Mouse (Mus musculus) lung, postnatal 0 days (tissue): ENCODE measurements around the gene Adam19.

ENCODE experiments used
- CTCF ChIP-seq: IDR thresholded peaks from 2 replicates; pipeline ENCODE4 v1.5.1; 2016; ENCODE audit warnings: antibody characterized with exemption, mild to moderate bottlenecking
- EP300 ChIP-seq: IDR thresholded peaks from 2 replicates; pipeline ENCODE4 v1.6.1; 2016; ENCODE audit warnings: antibody characterized with exemption, mild to moderate bottlenecking, control low read depth

GRCm38 (mm10) chr11:46110945-46111287, 55.1 kb downstream of the Adam19 start:
- TF ChIP-seq CTCF (no peak), EP300 (no peak)
